Mouse (Mus musculus) embryonic fibroblast, embryonic 13.5 days (primary cell): ENCODE measurements at regions not wholly inside any gene's neighbourhood (a gene's known extent, or its start where the extent isn't known, plus 50 kb on each side); places are given as distances from the start of the nearest gene placed in this dataset.

Experiments
- CTCF ChIP-seq: IDR thresholded peaks from 2 replicates; pipeline ENCODE4 v1.5.1; 2011; ENCODE audit warnings: mild to moderate bottlenecking, control low read depth, low read length, moderate library complexity, borderline replicate concordance; ENCODE audit not compliant: insufficient read depth
- POLR2A ChIP-seq: IDR thresholded peaks from 2 replicates; pipeline ENCODE4 v1.6.1; 2011; ENCODE audit warnings: low read depth, mild to moderate bottlenecking, control low read depth, low read length, moderate library complexity

DNA sequence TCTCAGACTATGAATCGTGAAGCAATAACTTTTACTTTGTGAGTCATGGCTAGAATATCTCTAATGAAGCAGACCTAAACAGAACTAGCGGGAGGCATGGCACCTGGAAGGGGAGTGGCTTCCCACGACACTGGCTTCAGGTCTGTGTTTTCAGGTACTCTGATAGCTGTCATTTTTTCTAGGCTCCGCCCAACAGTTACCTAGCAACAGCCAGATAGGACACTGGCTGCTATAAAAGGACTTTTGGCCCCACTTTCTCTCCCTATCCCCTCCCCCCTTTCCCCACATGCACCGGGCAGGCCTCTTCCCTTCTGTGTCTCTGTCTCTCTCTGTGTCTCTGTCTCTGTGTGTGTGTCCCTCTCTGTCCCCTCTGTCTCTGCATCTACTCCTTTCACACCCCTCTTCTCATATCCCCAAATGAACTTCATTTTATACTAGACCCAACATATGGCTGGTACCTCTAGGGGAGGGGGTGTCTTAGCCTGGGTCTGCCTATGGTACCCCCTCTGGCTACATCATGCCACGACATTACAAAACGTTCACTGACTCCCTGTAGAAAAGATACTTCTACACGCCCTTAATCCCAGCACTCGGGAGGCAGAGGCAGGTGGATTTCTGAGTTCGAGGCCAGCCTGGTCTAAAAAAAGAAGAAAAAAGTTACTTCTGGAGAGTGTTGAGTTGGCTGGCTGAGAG lies 132.3 kb downstream of the Pja2 start:
- TF ChIP-seq CTCF: no peak
- no peak for TF ChIP-seq POLR2A
